Mouse (Mus musculus) neural tube, embryonic 10.5 days (tissue): ENCODE results near the gene Gm3336.

ENCODE experiments used
- DNase-seq: peaks from one replicate; pipeline ENCODE4 v3.0.0-alpha.2; 2017; ENCODE audit warnings: low spot score; ENCODE audit errors: extremely low spot score

Gene Gm3336

DNA sequence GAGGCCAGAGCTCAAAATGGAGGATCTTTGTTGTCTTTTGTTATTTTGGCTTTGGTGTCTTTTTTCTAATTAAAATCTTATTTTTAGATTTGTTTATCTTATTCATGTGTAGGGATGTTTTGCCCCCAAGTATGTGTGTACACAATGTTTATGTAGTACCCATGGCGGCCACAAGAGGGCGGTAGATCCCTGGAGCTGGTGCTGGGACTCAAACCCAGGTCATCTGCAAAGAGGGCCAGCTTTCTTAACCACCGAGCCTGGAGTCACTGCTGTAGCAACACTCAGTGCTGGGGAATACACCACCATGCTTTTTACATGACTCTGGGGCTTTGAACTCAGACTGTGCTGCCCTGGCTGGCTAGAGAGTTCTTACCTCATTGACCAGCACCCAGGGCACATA, 45.0 kb downstream of the Gm3336 start:
- DNase-seq: peak; percentile 64

DNA sequence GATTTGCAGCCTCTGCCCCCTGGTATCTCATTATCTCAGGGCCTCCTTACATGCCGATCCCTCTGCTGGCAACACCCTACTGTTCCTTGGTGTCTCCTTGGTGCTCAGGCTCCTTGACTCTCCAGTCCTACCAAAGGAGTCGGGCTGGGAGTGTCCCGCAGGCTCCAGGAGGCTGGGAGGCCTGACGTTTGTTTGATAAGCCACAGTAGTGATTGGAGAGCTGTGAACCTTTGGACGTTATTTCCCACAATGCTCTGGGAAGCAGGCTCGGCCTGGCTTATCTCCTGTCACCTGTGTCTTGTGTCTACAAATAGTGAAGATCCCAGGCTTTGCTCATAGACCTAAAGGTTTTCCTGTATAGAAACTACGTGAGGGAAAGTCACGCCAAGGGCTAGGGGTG, 45.7 kb downstream of the Gm3336 start:
- DNase-seq: no peak

DNA sequence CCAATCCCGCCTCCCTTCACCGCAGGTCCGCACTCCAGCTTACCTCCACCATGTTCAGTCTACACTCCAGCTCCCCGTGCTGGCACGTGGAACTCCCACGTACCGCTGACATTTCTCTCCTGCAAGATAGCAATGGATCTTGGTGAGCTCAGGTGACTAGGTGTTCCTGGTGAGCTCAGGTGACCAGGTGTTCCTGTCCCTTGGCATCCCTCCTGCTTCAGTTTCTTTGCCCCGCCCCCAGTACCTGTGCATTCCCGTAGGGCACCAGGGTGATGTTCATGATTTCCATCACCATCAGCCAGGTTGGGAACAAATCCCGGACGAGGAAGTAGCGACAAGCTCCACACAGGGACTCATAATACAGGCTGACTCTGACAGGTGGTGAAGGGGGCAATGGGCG, 46.3 kb downstream of the Gm3336 start:
- no peak for DNase-seq

DNA sequence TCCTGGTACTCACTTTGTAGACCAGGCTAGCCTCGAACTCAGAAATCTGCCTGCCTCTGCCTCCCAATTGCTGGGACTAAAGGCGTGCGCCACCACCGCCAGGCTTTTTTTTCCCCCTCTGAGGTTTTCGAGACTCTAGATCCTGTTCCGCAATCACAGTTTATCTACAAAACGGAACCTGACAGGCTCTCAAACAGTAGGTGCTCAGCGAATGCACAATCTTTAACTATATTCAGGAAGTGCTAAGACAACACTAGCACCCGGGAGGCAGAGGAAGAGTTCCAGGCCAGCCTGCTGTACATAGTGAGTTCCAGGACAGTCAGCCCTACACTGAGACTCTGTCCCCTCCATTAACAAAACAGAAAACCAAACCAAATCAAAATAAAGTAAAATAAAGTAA, 47.0 kb downstream of the Gm3336 start:
- no peak for DNase-seq

DNA sequence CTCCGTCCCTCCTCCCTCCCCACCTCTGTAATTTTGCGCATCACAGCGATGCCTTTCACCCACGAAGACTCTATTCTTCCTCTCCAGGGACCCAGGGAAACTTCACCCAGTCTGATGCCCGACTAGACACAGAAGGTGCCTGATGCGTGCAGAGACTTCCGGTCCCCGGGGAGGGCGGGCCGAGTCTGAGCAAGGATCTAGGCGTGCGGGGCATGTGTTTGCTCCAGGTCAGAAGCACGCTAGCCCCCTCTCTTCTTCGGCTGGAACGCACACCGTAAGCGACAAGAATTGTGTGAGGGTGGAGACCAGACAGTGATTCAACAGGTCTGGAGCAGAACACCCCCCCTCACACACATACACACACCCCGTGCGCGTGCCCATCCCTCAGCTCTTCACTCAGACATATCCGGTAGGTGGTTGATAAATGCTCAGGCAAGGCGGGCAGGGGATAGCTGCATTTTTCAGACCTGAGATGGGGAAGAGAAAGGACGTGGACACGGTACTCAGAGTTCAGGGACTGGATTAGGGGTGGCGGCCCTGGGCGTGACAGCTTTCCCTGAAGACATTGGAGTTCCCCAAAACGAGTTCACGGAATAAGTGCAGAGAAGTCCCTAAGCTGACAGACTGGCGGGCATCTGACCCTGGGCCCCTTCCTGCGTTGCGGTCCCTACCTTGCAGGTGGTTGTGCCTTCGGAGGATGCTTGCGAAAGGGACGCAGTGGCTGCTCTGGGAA, 47.7 kb downstream of the Gm3336 start:
- DNase-seq: peak; percentile 61

DNA sequence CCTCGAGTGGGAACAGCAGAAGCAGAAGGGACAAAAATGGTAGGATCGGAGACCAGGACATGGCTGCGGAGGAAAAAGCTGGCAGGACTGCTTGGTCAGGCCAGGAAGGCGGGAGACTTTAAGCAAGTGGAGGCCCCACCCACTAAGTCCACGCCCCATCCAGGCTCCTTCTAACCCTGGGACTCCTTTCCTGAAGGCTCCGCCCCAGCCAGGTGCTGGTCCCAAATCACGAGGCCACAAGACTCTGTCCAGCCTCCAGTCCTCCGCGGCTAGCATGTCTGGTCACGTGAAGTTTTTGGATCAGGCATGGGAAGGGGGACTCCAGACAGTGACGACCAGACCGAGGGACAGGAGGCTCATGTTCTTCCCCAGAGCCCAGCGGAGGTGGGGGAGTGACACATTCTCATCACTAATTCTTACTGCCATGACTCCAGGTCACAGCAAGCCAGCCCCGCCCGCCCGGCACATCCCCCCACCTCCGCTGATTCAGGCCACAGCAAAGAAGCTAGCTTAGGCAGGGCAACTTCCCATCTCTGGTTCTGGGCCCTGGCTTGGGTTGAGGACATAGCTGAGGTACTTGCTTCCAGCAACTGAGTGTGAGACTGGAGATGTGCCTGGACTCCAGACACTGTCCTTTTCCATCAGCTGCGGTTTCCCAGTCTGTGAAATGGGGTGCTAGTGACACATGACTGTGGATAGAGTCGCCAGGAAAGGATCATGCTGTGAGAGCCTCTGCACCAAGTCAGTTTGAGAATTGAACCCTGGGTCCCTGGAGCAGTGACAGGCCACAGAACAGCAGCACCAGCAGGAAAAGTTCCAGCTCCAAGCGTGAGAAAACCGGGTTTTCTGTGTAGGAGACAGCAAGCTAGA, 48.5 kb downstream of the Gm3336 start:
- DNase-seq: peak; percentile 69

DNA sequence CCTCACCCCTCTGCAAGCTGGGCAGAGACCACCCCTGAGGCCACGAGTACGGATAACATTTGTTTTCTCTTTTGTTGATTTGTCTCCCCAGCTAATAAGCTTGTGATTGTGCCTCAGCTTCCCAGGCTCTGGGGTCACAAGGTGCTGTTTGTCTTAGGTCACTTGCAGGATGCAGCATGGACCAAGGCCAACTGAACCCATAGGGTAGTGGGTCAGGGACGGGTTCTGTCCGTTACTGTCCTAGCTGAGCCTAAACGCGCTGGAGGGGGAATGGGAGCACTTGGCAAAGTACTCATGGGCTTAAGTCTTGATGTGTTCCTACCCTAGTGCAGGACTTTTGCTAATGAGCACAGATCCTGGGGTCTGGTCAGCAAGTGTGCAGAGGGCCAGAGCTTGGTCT, 49.2 kb downstream of the Gm3336 start:
- DNase-seq: no peak

DNA sequence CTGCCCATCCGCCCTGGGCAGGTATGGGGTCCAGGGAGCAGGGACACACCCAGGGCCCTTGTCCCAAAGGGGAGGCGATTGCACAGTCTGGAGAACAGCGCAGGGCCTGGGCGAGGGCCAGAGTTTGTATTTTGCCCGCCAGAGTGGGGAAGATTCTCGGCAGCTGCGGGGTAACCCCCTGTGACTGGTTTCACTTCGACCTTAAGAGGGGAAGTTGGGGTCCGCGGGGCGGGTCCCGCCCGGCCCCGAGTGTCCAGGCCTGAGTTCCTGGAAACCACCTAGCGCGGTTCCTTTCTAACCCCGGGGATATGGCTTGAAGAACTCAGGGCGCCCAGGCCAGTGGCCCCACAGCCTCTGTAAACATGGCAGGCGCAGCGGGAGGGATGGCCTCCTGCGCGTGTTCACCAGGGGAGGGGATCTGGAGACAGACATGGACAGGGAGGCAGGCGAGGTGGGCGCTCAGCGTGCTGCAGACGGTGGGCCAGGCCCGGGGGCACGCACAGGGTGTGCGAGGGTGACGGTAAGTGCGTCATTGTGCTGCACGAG, 50.0 kb downstream of the Gm3336 start:
- no peak for DNase-seq

DNA sequence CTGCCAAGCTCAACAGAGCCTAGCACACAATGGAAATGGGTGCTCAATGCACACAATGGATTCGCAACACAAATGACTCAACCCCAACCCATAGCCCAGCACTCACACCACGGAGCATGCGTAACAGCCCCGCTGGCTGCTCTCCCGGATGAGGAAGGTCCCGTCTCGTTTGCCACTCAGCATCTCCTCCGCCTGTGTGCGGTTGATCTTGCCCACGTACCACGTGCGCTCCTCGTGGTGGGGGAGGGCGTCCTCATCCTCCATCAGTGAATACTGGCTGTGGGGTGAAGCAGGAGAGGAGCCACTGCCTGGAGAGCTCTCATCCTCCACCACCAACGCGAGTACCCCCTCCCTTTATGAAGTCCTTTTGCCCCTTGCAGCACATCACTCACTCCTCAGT, 50.6 kb downstream of the Gm3336 start:
- no peak for DNase-seq

DNA sequence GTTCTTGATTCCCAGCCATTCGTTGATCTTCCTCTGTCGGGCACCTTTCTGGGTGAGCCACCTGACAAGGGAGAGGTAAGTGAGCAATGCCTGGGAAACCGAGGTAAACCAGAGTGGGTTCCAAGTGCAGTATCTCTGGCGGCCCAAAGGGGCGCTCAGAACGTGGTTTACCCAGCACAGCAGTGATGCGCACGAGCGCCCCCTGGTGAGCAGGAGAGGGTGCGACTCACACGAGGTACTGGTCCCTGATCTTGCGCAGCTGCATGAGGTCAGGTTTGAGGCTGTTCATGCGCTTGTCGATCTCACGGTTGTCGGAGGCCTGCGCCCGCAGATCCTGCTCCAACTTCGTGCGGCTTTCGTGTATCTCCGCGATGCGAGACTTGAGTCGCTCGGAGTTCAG, 51.0 kb downstream of the Gm3336 start:
- DNase-seq: peak; percentile 95

DNA sequence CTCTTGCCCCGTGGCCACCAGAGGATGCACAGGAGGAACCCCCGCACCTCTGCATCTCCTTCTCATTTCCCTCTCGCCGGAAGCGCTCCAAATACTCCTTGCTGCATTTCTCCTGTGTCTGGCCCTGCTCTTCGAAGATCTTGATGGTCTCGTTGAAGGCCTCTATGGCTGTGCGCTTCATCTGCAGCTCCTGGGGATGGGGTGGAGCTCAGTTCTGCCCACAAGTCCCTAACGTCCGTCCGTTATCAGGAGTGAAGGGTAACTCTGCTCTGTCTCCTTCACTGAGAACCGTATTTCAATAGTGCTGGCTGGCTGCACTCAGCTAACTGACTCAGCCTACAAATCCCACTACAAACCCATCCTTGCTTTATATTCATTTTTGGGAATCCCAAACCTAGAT, 51.5 kb downstream of the Gm3336 start:
- DNase-seq: no peak

DNA sequence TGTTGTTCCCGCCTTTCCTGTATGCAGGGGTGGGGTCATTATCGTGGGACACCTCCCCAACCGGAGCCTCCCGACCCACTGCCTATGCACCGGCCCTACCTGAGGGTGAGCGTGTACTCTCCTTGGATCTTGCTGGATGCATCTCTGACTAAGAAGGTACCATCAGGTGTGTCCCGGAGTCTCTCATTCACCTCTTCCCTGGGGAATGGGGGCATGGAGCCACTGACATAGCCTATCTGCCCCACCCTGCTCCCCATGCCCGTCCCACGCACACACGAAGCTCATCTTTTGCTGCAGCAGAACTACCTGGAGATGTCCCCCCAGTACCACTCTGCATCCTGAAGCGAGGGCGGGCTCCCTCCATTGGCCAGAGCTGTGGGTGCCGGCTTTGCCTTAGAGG, 52.4 kb downstream of the Gm3336 start:
- no peak for DNase-seq

DNA sequence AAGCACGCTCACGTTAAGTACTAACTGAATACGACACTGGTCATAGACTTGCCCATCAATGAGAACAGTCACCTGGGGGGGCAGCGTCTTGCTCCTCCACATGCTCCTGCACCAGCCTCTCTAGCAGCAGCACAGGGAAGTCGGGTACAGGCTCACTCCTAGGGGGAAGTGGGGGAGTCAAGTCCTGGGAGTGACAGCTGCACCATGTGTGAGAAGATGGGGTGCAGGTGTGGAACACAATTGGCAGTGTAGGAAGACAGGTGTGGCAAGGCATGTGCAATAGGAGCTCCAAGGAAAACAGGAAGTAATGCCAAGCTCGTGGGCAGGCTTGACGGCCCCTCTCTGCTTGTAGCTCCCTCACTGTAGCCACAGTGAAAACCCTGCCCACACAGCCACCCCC, 52.9 kb downstream of the Gm3336 start:
- DNase-seq: no peak

DNA sequence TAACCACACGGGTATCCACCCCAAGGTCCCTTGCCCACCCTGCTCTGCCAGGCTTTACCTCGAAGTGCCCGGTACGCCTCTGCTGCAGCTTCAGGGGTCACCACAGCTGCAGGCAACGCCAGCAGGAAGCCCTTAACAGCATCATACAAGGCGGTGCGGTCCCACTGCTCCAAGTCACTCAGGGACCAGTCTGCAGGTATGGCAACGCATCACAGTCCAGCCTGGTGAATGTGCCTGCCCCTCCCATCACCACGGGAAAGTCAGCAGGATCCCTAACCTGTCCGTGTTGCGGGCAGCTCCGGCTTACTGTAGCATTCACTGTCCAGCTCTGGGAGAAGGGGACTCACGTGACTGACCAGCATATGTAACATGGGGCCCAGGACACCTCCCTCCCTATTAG, 53.7 kb downstream of the Gm3336 start:
- no peak for DNase-seq
